Mouse (Mus musculus) embryonic fibroblast, embryonic 13.5 days (primary cell): ENCODE results near the gene Srp9.

ENCODE experiments used
- CTCF ChIP-seq: IDR thresholded peaks from 2 replicates; pipeline ENCODE4 v1.5.1; 2011; ENCODE audit warnings: mild to moderate bottlenecking, control low read depth, low read length, moderate library complexity, borderline replicate concordance; ENCODE audit not compliant: insufficient read depth
- POLR2A ChIP-seq: IDR thresholded peaks from 2 replicates; pipeline ENCODE4 v1.6.1; 2011; ENCODE audit warnings: low read depth, mild to moderate bottlenecking, control low read depth, low read length, moderate library complexity

DNA sequence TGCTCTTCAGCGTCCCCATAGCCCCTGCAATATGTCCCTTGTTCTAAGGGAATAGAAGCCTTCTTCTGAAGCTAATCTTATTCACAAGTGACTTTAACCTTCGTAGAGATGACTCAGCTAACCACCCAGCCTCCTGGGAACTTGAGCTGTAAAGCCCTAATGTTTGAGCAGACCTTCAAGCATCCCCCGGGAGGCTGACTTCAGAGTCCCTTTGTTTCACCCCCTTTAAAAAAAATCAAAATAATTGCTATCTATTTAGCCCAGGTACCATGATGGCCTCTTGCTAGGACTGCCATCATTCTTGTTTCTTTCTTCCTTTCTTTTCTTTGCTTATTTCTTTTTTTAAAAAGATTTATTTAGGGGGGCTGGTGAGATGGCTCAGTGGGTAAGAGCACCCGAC, 2.1 kb upstream of the Srp9 start:
- TF ChIP-seq POLR2A, result no peak
- no peak for TF ChIP-seq CTCF
